Mouse (Mus musculus): ENCODE data around the gene Clmn. TPM values are rescaled to one million over a fixed set of nuclear protein-coding genes. Genes with fewer than 3 reads are reported as not detected.

The Clmn gene
- 1.1 and 1.2 TPM in 2 replicates for polyA plus RNA-seq (2015; fragmentation: Nextera tagmentation; extraction: Ambion mirVana)

DNA sequence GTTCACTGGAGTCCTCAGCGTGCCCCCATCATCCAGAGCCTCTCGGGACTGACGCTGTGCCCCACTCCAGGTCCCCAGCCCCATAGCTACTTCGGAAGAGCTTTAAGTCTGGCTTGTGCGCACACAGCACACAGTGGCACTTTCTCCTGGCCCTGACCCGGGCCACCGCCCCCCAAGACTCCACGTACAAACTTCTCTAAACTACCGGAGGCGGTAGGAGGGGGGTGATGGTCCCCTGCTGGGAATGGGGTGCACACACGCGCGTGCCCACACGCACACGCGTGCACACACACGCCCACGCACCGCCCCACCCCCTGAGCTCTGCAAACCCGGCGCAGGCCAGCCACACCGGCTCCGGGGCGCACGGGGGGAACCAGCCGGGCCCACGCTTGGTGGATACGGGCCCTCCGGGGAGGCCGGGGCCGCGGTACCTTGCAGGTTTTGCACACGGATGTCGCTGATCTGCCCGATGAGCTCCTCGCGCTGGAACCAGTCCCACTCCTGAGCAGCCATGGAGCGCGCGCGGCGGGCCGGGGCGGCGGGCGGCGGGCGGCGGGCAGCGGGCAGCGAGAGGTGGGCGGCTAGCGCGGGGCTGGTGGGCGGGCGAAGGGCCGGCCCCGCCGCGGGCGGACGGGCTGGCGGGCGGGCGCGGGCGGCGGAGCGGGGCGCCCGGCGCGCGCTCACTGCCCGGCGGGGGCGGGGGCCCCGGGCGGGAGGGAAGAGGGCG lies at the start of gene Clmn:
Gene Clmn (minus strand): TSS at position 638 of the 727 bp plus-strand sequence.
- Histone ChIP-seq H3K9me3 (no peaks in the 10 kb centered on the region), H3K4me2 (peak within 1 kb of the TSS; percentile 88), H3K27me3 (no peaks in the 10 kb centered on the region), H3K36me3 (no peaks in the 10 kb centered on the region), H3K27ac (replicated peaks) (peak within 1 kb of the TSS; percentile 56; the same call in 1 of the 2 replicates), H3K4me3 (peak within 1 kb of the TSS; percentile 78), H3K4me1 (replicated peaks) (peaks cover 19% of the 10 kb centered on the region), H3K9ac (peak within 1 kb of the TSS; percentile 85)
- 1% methylated on average over 55 of the region's 80 CpGs for WGBS
- peak; percentile 55 for ATAC-seq (ENCODE audit: low read depth)

DNA sequence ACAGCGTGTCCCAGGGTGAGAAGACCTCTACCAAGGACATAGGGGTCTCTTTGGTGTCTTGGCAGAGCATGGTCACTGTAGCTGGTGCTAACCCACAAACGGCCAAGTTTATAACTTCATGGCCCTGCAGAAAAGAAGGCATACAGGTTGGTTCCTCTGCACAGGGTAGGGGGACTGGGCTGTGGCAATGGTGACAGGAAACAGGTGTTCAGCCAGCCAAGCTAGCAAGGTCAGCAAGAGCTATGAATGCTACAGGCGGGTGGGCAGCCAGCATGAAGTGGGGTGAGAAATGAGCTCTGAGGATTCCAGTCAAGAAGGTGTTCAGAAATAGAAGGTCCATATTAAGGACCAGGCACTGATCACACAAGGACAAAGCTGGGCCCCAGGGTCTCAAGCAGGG lies 48.1 kb upstream of the Clmn start:
- no peak overlapping the region for H3K4me3 ChIP-seq
- H3K27ac ChIP-seq (replicated peaks) = no peak overlapping the region
- H3K4me1 ChIP-seq (replicated peaks) = peaks cover 18% of the 10 kb centered on the region
- H3K36me3 ChIP-seq = no peaks in the 10 kb centered on the region
- no peak for ATAC-seq (ENCODE audit: low read depth)
- no peak overlapping the region for H3K4me2 ChIP-seq
- WGBS = 52% methylated on average over 3 of the region's 3 CpGs
- H3K9me3 ChIP-seq = no peaks in the 10 kb centered on the region
- H3K27me3 ChIP-seq = 0 out of 2 replicates have a peak, but pooled peaks cover 3% of the 10 kb centered on the region
- H3K9ac ChIP-seq = no peak overlapping the region

DNA sequence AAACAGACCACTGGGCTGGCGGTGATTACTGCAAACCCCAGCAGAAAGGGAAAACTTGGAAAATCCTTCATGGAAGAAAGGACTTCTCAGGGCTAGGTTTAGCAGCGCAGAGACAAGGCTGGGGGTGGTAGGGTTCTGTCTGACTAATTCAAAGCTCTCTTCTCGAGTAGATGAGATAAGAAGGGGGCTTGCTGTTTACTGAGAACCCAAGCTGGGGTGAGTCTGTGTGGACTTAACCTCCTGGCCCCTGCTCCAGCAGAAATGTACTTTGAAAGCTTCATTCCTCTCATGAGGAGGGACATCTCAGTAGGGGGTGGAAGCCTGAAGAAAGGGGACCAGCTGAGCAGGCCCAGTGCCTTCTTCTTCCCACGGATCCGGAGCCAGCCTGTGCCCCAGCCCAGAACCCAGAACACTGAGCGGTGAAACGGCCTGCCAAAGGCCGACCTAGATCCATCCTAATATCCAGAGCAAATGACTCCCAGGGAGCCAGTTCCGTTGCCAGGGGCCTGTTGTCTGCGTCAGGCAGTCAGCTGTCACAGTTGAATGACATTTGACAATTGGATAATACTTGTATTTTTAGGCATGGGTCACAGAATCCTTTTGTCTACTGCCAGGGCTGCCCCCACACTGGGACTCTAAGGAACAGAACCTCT lies 47.5 kb upstream of the Clmn start:
- 27% methylated on average over 10 of the region's 10 CpGs for WGBS
- H3K36me3 ChIP-seq = no peaks in the 10 kb centered on the region
- 0 out of 2 replicates have a peak, but pooled peaks cover 3% of the 10 kb centered on the region for H3K27me3 ChIP-seq
- no peak for ATAC-seq (ENCODE audit: low read depth)
- H3K27ac ChIP-seq (replicated peaks) = no peak overlapping the region
- no peak overlapping the region for H3K4me2 ChIP-seq
- no peak overlapping the region for H3K4me3 ChIP-seq
- H3K9me3 ChIP-seq = no peaks in the 10 kb centered on the region
- H3K4me1 ChIP-seq (replicated peaks) = peaks cover 19% of the 10 kb centered on the region
- H3K9ac ChIP-seq = no peak overlapping the region

DNA sequence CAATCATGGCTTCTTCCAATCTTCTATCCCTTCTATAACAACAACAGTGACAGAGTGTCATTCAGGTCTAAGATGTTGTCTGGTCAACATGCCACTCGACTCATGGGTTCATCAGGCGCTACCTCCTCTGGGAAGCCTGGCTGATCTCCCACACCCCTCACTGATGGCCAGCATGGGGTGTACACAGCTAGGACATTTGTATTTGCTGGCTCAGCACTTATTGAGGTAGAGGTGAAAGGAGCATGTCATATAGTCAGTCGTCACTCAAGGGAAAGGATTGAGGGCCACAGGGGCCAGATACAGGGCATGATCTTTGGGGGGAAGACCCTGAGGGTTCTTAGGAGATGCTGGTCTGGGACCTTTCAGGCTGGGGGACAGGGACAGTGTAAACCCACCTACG lies 44.9 kb upstream of the Clmn start:
- Histone ChIP-seq H3K4me3 (no peak overlapping the region), H3K27ac (replicated peaks) (no peak overlapping the region), H3K27me3 (0 out of 2 replicates have a peak, but pooled peaks cover 3% of the 10 kb centered on the region), H3K9ac (no peak overlapping the region), H3K36me3 (no peaks in the 10 kb centered on the region), H3K9me3 (no peaks in the 10 kb centered on the region), H3K4me1 (replicated peaks) (peaks cover 19% of the 10 kb centered on the region), H3K4me2 (no peak overlapping the region)
- 92% methylated on average over 4 of the region's 4 CpGs for WGBS
- ATAC-seq (ENCODE audit: low read depth) = no peak

DNA sequence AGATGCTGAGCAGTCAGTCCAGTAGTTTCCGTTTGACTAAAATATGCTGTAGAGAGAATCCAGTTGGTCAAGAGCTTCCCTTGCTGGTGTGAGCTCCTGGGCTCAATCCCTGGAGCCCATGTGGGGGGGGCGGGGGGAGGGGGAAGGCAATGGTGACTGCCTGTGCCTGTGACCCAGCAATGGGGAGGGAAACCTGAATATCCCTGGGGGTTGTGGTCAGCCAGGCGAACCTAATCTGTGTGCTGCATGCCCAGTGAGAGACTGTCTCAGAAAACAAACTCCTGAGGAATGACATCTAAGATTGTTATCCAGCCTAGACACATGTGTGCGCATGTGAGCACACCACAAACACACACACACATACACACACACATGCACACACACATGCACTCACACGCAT lies 44.1 kb upstream of the Clmn start:
- 54% methylated on average over 5 of the region's 5 CpGs for WGBS
- no peaks in the 10 kb centered on the region for H3K9me3 ChIP-seq
- peaks cover 19% of the 10 kb centered on the region for H3K4me1 ChIP-seq (replicated peaks)
- H3K36me3 ChIP-seq = no peaks in the 10 kb centered on the region
- no peak overlapping the region for H3K9ac ChIP-seq
- H3K4me3 ChIP-seq = no peak overlapping the region
- no peak for ATAC-seq (ENCODE audit: low read depth)
- no peak overlapping the region for H3K27ac ChIP-seq (replicated peaks)
- H3K4me2 ChIP-seq = no peak overlapping the region
- H3K27me3 ChIP-seq = 0 out of 2 replicates have a peak, but pooled peaks cover 3% of the 10 kb centered on the region

DNA sequence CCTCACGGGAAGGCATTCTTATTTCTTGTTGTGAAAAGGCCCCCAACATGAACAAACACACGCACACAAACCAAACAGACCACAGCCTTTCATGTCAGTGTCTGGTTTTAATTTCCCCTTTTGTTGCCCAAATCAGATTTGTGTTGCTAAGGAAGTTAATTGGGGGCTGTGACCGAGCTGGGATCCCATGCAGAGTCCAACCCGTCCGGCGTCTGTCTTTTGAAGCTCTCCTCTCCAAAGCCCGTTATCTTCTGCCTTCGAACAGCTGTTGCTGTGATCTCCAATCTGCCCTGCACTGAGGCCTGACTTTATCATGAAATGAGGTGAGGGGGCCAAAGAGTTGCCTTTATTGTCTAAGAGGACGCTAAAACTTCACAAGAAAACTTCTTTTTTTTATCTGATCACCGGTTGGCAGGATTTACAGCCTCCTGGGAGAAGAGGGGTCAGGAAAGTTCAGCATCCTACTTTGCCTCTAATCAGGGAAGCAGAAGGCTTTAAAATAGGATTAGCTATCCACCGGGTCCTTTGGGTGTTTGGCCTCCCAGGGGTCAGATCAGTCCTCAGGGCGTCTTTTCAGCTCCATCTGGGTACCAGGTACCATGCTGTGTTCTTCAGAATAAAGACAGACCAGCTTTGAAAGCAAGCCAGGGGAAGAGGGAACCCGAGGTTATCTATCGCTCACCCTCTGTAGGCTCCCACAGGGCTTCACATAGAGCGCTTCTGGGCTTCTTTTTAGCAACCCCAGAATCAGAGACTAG lies 43.3 kb upstream of the Clmn start:
- H3K27ac ChIP-seq (replicated peaks) = no peak overlapping the region
- no peak for ATAC-seq (ENCODE audit: low read depth)
- no peaks in the 10 kb centered on the region for H3K36me3 ChIP-seq
- peaks cover 19% of the 10 kb centered on the region for H3K4me1 ChIP-seq (replicated peaks)
- H3K4me2 ChIP-seq = no peak overlapping the region
- H3K9ac ChIP-seq = no peak overlapping the region
- no peak overlapping the region for H3K4me3 ChIP-seq
- WGBS = 5% methylated on average over 15 of the region's 15 CpGs
- 0 out of 2 replicates have a peak, but pooled peaks cover 3% of the 10 kb centered on the region for H3K27me3 ChIP-seq
- H3K9me3 ChIP-seq = no peaks in the 10 kb centered on the region

DNA sequence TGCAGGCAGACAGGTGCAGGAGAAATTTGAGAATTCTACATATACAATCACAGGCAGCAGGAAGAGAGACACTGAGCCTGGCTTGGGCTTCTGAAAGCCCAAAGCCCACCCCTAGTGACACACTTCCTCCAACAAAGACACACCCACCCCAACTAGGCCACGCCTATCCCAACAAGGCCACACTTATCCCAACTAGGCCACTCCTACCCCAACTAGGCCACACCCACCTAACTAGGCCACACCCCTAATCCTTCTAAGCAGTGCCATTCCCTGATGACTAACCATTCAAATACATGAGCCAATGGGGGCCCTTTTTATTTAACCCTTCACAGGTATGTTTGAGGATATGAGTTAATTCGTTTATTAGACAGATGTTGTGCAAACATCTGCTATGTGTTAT lies 42.3 kb upstream of the Clmn start:
- Histone ChIP-seq H3K4me1 (replicated peaks) (peaks cover 15% of the 10 kb centered on the region), H3K9me3 (no peaks in the 10 kb centered on the region), H3K36me3 (no peaks in the 10 kb centered on the region), H3K4me3 (no peak overlapping the region), H3K27ac (replicated peaks) (no peak overlapping the region), H3K4me2 (no peak overlapping the region), H3K9ac (no peak overlapping the region), H3K27me3 (0 out of 2 replicates have a peak, but pooled peaks cover 3% of the 10 kb centered on the region)
- 91% methylated on average over 2 of the region's 2 CpGs for WGBS
- no peak for ATAC-seq (ENCODE audit: low read depth)

DNA sequence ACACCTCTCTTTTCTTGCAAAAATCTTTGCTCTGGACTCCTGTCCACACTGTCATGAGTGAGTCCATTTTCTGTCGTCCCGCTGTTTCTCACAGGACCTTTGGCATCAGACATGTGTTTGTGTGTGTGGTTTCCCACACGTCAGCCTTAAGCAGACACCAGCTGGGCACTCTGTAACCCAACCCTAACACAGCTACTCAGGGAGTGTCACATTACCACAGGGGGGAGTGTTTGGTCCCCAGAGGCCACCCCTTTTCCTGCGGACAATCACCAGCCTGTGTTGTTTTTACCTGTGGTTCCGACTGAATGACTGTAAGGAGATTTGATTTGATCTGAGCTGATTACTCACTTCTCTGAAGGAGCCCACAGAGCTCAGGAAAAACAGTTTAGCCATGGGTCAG lies 39.3 kb upstream of the Clmn start:
- H3K4me3 ChIP-seq = no peak overlapping the region
- H3K27me3 ChIP-seq = no peaks in the 10 kb centered on the region
- H3K27ac ChIP-seq (replicated peaks) = no peak overlapping the region
- H3K4me2 ChIP-seq = no peak overlapping the region
- peaks cover 34% of the 10 kb centered on the region for H3K4me1 ChIP-seq (replicated peaks)
- no peak overlapping the region for H3K9ac ChIP-seq
- no peak for ATAC-seq (ENCODE audit: low read depth)
- no peaks in the 10 kb centered on the region for H3K9me3 ChIP-seq
- 35% methylated on average over 5 of the region's 5 CpGs for WGBS
- no peaks in the 10 kb centered on the region for H3K36me3 ChIP-seq

DNA sequence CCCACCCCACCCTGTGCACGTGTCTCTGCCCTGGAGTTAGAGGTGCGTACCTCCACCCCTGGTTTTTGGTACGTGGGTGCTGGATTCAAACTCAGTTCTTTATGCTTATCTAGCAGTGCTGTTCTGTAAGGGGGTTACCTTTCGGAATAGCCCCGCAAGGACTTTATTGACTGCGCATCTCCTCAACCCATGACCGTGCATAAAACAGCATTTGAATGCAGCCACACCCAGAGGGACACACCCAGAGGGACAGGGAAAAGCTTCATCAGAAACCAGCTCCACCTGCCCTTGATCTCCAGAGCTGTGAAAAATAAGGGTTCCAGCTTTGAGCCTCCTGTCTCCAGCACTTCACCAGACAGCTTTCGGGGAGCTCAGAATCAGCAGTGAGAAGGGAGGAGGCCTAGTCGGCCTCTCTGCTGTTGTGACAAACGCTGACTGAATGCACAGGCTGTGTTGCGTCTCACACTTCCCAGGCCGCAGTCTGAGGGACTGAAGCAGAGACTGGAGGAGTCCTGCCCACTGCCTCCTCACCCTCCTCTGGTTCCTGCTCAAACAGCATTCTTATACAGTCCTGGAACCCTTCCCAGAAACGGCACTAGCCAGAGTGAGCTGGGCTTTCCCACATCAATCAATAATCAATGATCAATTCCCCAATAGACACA lies 37.6 kb upstream of the Clmn start:
- ATAC-seq (ENCODE audit: low read depth) = no peak
- no peak overlapping the region for H3K9ac ChIP-seq
- no peak overlapping the region for H3K4me2 ChIP-seq
- no peak overlapping the region for H3K4me3 ChIP-seq
- H3K36me3 ChIP-seq = no peaks in the 10 kb centered on the region
- no peaks in the 10 kb centered on the region for H3K27me3 ChIP-seq
- no peaks in the 10 kb centered on the region for H3K9me3 ChIP-seq
- H3K27ac ChIP-seq (replicated peaks) = no peak overlapping the region
- WGBS = 85% methylated on average over 13 of the region's 13 CpGs
- H3K4me1 ChIP-seq (replicated peaks) = peaks cover 21% of the 10 kb centered on the region

DNA sequence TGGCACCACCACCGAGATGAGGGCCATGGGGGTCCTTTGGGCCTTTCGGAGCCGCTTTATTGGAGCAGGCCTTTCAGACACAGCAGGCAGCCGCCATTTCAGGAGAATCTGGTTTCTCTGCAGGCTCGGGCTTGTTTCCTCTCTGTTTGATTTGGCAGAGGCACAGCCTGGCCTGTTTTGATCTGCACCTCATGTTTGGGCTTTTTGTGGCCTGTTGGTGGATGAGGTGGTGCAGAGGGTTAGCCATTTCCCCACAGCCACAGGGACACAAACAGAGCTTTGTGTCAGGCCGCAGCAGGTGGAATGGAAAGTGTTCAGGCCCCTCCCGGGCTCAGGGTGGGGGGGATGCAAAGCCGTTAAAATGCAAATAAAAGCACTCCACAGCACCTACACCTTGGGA lies 36.4 kb upstream of the Clmn start:
- no peaks in the 10 kb centered on the region for H3K36me3 ChIP-seq
- no peak overlapping the region for H3K4me2 ChIP-seq
- ATAC-seq (ENCODE audit: low read depth) = no peak; the same call in 1 of the 2 replicates
- H3K27ac ChIP-seq (replicated peaks) = peak overlapping the region; percentile 68
- peaks cover 21% of the 10 kb centered on the region for H3K4me1 ChIP-seq (replicated peaks)
- H3K27me3 ChIP-seq = no peaks in the 10 kb centered on the region
- H3K4me3 ChIP-seq = no peak overlapping the region
- H3K9me3 ChIP-seq = no peaks in the 10 kb centered on the region
- WGBS = 14% methylated on average over 8 of the region's 8 CpGs
- H3K9ac ChIP-seq = no peak overlapping the region

DNA sequence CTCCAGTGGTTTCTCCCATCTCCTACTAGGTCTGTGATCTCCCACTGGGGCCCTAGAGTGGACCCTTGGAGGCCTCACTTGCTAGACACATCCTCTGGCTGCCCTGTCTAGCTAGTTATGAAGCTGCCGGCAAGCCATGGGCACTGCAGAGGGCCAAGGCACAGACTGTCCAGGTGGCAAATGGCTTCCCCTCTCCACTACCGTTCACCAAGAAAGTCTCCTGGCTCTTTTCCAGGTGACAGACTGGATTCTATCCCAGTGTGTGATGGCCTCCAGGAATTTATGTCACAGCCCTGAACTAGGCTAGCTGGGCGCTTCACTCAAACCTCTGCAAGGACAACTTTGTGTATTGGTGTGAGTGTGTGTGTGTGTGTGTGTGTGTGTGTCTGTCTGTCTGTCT lies 35.0 kb upstream of the Clmn start:
- H3K9ac ChIP-seq = no peak overlapping the region
- H3K9me3 ChIP-seq = no peaks in the 10 kb centered on the region
- H3K36me3 ChIP-seq = no peaks in the 10 kb centered on the region
- no peak overlapping the region for H3K4me3 ChIP-seq
- no peak overlapping the region for H3K4me2 ChIP-seq
- WGBS = 66% methylated on average over 3 of the region's 3 CpGs
- no peaks in the 10 kb centered on the region for H3K27me3 ChIP-seq
- no peak for ATAC-seq (ENCODE audit: low read depth)
- no peak overlapping the region for H3K27ac ChIP-seq (replicated peaks)
- H3K4me1 ChIP-seq (replicated peaks) = peaks cover 21% of the 10 kb centered on the region

DNA sequence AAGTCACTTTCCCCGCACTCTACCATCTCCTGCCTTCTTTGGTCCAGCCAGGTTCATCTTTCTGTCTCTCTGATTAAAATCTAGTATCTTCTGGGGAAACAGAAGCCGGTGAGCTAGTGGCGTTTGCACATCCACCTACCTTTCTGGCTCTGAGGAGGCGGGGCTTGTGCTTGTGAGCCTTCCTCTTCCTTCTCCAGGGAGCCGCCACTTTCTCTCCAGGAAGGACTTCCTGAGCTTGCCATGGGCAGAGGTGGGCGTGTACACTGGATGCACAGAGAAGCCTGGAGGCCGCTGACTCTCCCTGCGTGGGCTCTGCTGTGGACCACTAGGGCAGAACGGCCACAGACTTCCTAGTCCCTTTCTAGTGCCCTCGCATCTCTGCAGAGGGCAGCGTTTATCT lies 34.3 kb upstream of the Clmn start:
- no peak overlapping the region for H3K9ac ChIP-seq
- H3K9me3 ChIP-seq = no peaks in the 10 kb centered on the region
- H3K4me2 ChIP-seq = no peak overlapping the region
- peaks cover 21% of the 10 kb centered on the region for H3K4me1 ChIP-seq (replicated peaks)
- H3K27ac ChIP-seq (replicated peaks) = no peak overlapping the region
- no peaks in the 10 kb centered on the region for H3K36me3 ChIP-seq
- 71% methylated on average over 11 of the region's 11 CpGs for WGBS
- ATAC-seq (ENCODE audit: low read depth) = no peak
- H3K4me3 ChIP-seq = no peak overlapping the region
- H3K27me3 ChIP-seq = no peaks in the 10 kb centered on the region

Data from neural tube, embryonic 13.5 days (tissue).